Mouse (Mus musculus) gonadal fat pad, adult 2 months (tissue): ENCODE measurements around the gene Gm13762. TPM values are rescaled to one million over a fixed set of nuclear protein-coding genes. Genes with fewer than 3 reads are reported as not detected.
"Not testable (repeated sequence)": the region's sequence is repeated elsewhere in the genome, so short reads cannot be mapped to it uniquely, and the experiment has no call there.

Experiments
- DNase-seq: peaks from one replicate; pipeline ENCODE4 v3.0.0-alpha.2; 2012; ENCODE audit warnings: low read depth
- polyA plus RNA-seq: library from polyadenylated mRNA; depleted of rRNA; stranded (reverse); fragments of >200 nt; gene quantifications from 2 replicates; pipeline ENCODE4 v1.2.3, GENCODE M21; 2012; rRNA removed

The Gm13762 gene
- not detected in 2 replicates for polyA plus RNA-seq

- no peak for DNase-seq
Observed at GRCm38 (mm10) chr2:88980181-88980580, at the start of gene Gm13762. Gene Gm13762, minus strand, starts transcription at chr2:88980281.

- not testable (repeated sequence) for DNase-seq
Observed at GRCm38 (mm10) chr2:89021436-89021835, 41.4 kb upstream of the Gm13762 start.

GRCm38 (mm10) chr2:89018240-89018639 lies 38.2 kb upstream of the Gm13762 start, which contains the start of gene Olfr1216:
Gene Olfr1216, minus strand, starts transcription at chr2:89018340.
- no peak for DNase-seq

- DNase-seq, result no peak
Observed at GRCm38 (mm10) chr2:89006873-89007272, 26.8 kb upstream of the Gm13762 start, which contains the start of gene Olfr1215. Gene Olfr1215, minus strand, starts transcription at chr2:89006973.

GRCm38 (mm10) chr2:88992553-88992952 lies 12.5 kb upstream of the Gm13762 start, which contains the start of gene Olfr1214:
Gene Olfr1214, minus strand, starts transcription at chr2:88992653.
- DNase-seq, result no peak

- DNase-seq, result no peak
Observed at GRCm38 (mm10) chr2:88953669-88954068, 26.4 kb downstream of the Gm13762 start, which contains the start of gene Olfr1212. Gene Olfr1212, plus strand, starts transcription at chr2:88953969.

GRCm38 (mm10) chr2:88938011-88938410 lies 42.1 kb downstream of the Gm13762 start, which contains the start of gene Olfr1211:
Gene Olfr1211, minus strand, starts transcription at chr2:88938111.
- DNase-seq, result no peak

Other genes with a start within 250 kb of the Gm13762 start
- gene Olfr1197, start 247.9 kb downstream of the Gm13762 start, polyA plus RNA-seq, result not detected in 2 replicates
- gene Olfr1198, start 228.9 kb downstream of the Gm13762 start, polyA plus RNA-seq, result not detected in 2 replicates
- not detected in 2 replicates for gene Olfr1199, start 219.8 kb downstream of the Gm13762 start, polyA plus RNA-seq
- not detected in 2 replicates for gene Olfr1200, start 209.8 kb downstream of the Gm13762 start, polyA plus RNA-seq
- not detected in 2 replicates for gene Olfr1201, start 187.2 kb downstream of the Gm13762 start, polyA plus RNA-seq
- not detected in 2 replicates for gene Olfr1202, start 165.8 kb downstream of the Gm13762 start, polyA plus RNA-seq
- gene Olfr1205, start 150.5 kb downstream of the Gm13762 start, polyA plus RNA-seq, result not detected in 2 replicates
- not detected in 2 replicates for gene Olfr1204, start 131.0 kb downstream of the Gm13762 start, polyA plus RNA-seq
- not detected in 2 replicates for gene Olfr1206, start 117.0 kb downstream of the Gm13762 start, polyA plus RNA-seq
- gene Olfr1208, start 78.0 kb downstream of the Gm13762 start, polyA plus RNA-seq, result not detected in 2 replicates
- gene Olfr1209, start 65.1 kb downstream of the Gm13762 start, polyA plus RNA-seq, result not detected in 2 replicates
- gene Olfr1211, start 42.2 kb downstream of the Gm13762 start, polyA plus RNA-seq, result not detected in 2 replicates
- gene Olfr1212, start 26.3 kb downstream of the Gm13762 start, polyA plus RNA-seq, result not detected in 2 replicates
- not detected in 2 replicates for gene Olfr1214, start 12.4 kb upstream of the Gm13762 start, polyA plus RNA-seq
- gene Olfr1215, start 26.7 kb upstream of the Gm13762 start, polyA plus RNA-seq, result not detected in 2 replicates
- gene Olfr1216, start 38.1 kb upstream of the Gm13762 start, polyA plus RNA-seq, result not detected in 2 replicates
- not detected in 2 replicates for gene Olfr1217, start 51.8 kb upstream of the Gm13762 start, polyA plus RNA-seq
- not detected in 2 replicates for gene Olfr1218, start 80.9 kb upstream of the Gm13762 start, polyA plus RNA-seq
- gene Olfr1219, start 103.2 kb upstream of the Gm13762 start, polyA plus RNA-seq, result not detected in 2 replicates
- not detected in 2 replicates for gene Olfr1220, start 126.6 kb upstream of the Gm13762 start, polyA plus RNA-seq
- not detected in 2 replicates for gene Olfr1221, start 137.0 kb upstream of the Gm13762 start, polyA plus RNA-seq
- gene Olfr1222, start 152.8 kb upstream of the Gm13762 start, polyA plus RNA-seq, result not detected in 2 replicates
- not detected in 2 replicates for gene Olfr1223, start 171.3 kb upstream of the Gm13762 start, polyA plus RNA-seq
- not detected in 2 replicates for gene Olfr1224-ps1, start 183.8 kb upstream of the Gm13762 start, polyA plus RNA-seq
- not detected in 2 replicates for gene Olfr1225, start 194.4 kb upstream of the Gm13762 start, polyA plus RNA-seq
- not detected in 2 replicates for gene Olfr1226, start 219.8 kb upstream of the Gm13762 start, polyA plus RNA-seq